Mouse (Mus musculus) telencephalon, adult 2 months (tissue): ENCODE data around the gene Zfp719.

Experiments used
- DNase-seq: peaks from one replicate; pipeline ENCODE4 v3.0.0-alpha.2; 2011; ENCODE audit warnings: low read depth, low spot score

Gene Zfp719

DNA sequence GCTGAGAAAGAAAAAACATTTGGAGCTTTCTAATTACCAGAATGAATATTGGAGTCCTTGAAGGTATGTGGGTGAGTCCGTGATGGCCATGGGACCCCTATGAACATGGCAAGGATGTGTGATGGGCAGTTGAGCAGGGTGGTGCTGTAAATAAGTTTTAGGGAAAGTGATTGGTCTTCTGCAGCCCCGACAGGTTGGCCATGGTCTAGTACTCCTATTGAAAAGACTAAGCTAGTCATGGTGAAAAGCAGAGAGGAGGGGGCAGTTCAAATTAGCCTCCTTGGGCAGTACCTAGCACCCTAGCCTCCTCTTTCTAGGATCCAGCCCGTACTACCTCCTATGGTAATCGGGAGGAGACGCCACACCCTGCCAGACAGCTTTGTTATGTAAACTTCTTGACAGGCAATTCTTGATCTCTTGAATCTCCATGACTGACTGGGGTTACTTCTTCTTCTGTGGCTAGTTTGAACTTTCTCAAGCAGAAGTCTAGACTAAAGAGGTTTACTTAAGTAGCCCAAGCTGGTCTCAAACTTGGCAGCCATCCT, 28.4 kb downstream of the Zfp719 start:
- no peak for DNase-seq

DNA sequence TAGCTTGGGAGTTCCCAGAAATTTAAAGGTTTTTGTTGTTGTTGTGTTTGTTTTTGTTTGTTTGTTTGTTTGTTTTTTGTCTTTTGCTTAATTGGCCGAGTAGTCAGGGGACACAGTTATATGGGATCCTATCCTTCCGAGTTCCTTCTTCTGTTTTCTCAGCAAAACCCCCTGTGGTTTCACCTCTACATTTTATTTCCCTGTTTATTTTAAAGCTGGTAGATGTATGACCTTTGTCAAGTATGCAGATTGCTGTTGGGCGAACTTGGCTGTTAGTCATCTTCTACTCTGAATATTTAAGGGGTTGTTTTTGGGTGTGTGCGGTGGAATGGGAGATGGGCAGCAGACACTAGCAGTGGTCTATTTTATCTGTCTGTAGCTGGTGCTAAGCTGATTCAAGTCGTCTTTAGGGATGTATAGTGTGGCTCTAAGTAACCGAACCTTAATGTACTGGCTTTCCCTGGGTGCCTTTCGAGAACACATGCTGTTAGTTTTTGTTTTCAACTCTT, 29.0 kb downstream of the Zfp719 start:
- DNase-seq: no peak

DNA sequence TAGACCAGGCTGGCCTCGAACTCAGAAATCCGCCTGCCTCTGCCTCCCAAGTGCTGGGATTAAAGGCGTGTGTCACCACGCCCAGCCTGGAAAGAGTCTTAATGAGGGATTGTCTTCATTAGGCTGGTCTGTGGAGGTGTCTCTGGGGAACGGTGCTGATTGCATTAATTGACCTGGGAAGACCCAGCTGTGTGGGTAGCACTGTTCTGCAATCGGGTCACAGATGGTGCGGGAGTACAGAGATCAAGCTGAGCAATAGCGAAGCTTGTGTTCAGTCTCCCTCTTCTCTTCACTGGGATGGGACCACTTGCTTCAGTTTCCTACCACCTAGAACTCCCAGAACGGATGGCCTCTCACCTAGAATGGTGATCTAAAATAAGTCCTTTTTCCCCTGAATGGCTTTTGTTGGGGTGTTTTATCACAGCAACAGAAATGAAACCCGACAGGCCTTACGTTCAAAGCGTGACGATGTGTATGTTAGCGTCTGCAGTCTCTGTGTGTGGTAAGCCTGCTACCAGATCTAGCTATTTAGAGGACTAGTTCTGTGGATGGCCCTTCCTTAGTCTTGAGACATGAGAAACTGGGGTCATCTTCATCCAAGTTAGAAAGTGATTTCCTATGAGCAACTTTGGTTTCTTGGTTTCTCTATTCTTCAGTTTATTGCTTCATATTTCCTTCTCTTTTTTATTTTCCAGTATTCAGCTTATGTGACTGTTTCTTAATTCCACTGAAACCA, 34.6 kb downstream of the Zfp719 start:
- no peak for DNase-seq

DNA sequence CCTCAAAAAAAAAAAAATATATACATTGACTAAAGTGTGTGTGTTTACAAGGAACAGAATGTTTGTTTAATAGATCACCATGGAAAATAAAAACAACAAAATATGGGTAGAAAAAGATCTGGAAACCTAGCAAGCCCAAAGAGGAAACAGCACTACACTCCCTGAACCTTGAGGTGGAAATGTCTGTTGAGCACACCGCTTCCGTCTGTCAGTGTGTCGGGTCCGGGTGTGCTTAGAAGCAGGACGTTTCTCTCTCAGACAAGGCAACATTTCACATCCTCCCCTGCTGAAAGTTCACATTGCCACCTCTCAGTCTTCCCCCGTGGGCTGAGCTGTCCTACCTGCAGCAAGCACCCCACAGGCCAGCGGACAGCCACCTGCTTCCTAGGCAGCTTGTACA, 43.5 kb downstream of the Zfp719 start:
- no peak for DNase-seq

DNA sequence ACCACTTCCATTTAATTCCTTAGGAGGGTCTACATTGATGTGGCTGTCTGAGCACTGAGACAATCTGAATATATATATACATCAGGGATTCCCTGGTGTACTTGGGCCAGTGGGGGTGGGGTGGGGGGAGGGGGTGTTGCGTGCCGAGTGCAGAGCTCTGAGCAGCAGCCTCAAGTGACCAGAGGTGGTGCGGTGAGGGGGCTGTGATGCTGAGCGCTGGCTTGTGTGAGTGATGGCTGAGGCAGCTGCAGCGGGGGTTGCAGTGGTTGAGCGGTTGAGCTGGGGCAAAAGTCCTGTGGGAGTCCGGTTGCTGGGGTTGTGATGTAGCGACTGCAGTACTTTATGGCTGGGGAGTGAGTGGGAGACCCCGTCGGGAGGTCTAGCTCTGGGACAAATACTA, 44.4 kb downstream of the Zfp719 start:
- DNase-seq: no peak

DNA sequence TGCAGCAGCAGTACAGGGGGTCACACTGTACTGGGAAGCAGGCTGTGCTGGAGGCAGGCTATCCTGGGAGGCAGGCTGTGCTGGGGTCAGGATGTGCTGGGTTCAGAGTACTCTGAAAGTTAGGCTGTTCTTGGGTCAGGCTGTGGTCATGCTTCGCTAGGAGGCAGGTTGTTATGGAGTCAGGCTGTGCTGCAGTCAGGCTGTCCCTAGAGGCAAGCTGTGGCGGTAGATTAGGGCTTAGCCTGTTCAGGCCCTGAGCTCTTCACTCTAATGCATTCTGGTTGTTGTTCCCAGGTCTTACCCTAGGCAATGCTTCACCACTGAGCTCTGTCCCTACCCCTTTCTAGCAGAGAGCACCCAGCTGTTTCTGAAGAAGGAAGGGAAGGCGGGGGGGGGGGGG, 45.7 kb downstream of the Zfp719 start:
- DNase-seq: no peak

DNA sequence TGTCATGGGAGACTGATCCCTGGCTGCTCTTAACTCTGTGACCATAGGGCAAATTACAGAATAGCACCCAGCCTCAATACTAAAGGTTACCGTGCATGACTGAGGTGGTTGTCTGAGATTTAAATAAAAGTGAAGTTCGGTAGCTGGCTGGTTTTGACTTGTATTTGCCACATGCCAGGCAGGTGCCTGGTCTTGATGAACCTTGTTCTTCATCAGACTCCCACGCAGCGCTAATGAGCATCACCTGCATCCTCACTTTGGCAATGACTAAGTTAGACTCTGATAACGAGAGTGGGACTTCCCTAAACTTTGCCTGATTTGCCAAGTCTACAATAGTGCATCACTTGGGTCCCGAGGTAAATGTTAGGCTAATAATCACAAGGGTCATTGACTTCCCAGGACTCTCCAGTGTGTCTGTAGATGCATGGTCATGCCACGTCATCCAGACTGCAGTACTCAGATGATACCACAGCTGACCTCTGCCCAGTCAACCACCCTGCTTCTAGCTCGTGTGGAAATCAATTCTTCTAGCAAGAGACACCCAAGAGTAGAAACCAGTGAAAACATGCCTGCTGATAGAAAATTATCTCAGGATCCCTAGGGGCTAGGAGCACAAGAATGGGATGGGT, 46.5 kb downstream of the Zfp719 start:
- no peak for DNase-seq

DNA sequence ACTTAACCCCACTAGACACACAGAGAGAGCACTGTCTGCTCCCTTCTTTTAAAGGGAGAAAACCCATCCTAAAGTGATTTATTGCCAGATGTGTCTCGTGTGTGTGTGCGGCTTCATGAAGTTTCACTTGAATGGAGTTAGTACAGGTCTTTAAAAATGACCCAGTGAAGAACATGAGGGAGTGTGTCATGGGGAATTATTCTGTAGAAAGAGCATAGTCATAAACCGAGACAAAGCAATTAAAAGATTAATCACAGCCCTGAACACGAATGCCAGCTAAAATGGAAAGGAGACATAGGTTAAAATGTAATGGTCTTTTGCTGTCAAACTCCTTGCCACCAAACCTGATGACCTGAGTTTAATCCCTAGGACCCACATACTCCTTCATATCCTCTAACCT, 54.5 kb downstream of the Zfp719 start:
- no peak for DNase-seq

DNA sequence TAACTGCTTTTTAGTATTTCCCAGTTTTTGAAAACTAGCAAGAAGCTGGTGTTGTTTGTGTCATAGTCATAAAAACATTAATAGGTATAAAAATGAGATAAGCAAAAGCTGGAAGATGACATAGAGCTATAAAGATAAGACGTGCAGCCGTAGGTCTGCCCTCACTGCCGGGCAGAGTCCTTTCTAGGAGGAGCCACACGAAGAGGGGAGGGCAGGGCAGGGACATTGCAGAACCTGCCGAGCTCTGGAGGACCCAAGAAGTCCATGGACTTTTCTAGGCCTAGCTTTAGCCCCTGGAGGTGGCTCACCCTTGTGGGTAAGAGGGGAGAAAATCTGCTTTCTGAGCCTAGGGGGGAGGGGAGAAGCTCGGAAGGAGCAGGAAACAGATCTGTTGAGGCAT, 55.1 kb downstream of the Zfp719 start, which contains the start of gene Ceacam18:
Ceacam18 (plus strand) TSS at position 208 of the 400 bp plus-strand sequence.
- no peak for DNase-seq

DNA sequence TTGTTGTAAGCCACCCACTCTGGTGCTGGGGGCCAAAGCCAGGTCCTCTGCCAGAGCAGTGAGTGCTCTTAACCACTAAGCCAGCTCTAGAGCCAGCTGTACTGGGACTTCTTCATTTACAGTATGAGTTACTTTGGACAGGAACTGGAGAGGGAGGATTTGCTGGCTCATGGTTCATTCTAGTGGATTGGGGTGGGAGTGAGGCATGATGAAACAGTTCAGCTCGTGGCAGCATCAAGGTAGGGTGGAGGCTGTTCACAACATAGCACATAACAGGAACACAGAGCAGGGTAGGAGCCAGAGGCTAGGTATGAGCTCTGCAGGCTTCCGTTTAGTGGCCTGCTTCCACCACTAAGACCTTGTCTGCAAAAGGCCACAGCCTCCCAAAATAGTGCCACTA, 56.8 kb downstream of the Zfp719 start:
- DNase-seq: no peak

DNA sequence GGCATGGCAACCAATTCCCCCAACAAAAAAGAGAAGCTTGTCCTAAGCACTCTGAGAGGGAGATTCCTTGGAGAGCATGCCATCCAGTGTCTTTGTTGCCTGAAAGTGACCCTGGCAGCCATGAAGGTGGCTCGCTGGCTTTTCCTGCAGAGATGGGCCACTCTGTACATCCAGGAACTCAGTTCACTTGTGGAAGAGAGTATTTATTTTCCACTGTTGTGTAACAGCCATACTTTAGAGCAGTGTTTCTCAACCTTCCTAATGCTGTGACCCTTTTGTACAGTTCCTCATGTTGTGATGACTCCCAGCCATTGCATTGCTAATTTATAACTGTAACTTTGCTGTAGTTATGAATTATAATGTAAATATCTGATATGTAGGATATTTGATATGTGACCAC, 57.7 kb downstream of the Zfp719 start:
- no peak for DNase-seq

DNA sequence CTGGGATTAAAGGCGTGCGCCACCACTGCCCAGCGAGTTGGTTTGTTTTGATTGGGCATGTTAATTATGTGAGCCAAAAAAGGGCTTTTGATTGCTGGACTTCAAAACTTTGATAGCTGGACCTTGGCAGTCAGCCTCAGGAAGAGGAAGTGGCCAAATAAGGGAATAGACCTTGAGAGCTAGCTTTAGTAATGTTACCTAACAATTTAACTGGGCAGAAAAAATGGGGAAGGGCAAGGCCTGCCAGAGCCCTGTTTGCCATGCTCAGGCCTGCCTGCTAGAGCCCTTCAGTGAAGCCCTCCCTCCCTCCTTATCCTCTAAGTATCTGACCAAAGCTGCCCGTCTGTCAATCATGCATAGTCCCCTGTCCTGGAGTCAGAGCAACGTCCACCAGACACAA, 63.2 kb downstream of the Zfp719 start:
- DNase-seq: no peak
